Mouse (Mus musculus) embryonic facial prominence, embryonic 14.5 days (tissue): ENCODE data around the gene Ulk3. TPM values are rescaled to one million over a fixed set of nuclear protein-coding genes. Genes with fewer than 3 reads are reported as not detected.

Experiments
- ATAC-seq: fragments of 200-750 bp; cut with Nextera tagmentation; 2 replicates; pipeline ENCODE4 v1.8.0; 2017; ENCODE audit warnings: low read depth, moderate number of reproducible peaks, moderate TSS enrichment
- DNase-seq: peaks from one replicate; pipeline ENCODE4 v3.0.0-alpha.2; 2015; ENCODE audit warnings: low spot score
- H3K27ac ChIP-seq: fragments of 300-500 bp; sonication (generic); replicated peaks from 2 replicates; pipeline ENCODE4 v1.5.1; 2014; ENCODE audit warnings: low read depth, mild to moderate bottlenecking, low read length, moderate library complexity
- H3K27me3 ChIP-seq: fragments of 300-500 bp; sonication (generic); replicated peaks from 2 replicates; pipeline ENCODE4 v1.6.1; 2014; ENCODE audit warnings: low read length; ENCODE audit not compliant: control insufficient read depth, insufficient read depth
- H3K36me3 ChIP-seq: fragments of 300-500 bp; sonication (generic); 2 replicates; pipeline ENCODE4 v1.6.1; 2014; ENCODE audit warnings: low read length, mixed read lengths; ENCODE audit not compliant: control insufficient read depth, insufficient read depth
- H3K4me1 ChIP-seq: fragments of 300-500 bp; sonication (generic); 2 replicates; pipeline ENCODE4 v1.6.1; 2014; ENCODE audit warnings: antibody characterized with exemption, low read length; ENCODE audit not compliant: control insufficient read depth, insufficient read depth
- H3K4me2 ChIP-seq: fragments of 300-500 bp; sonication (generic); 2 replicates; pipeline ENCODE4 v1.6.1; 2014; ENCODE audit warnings: low read depth, mild to moderate bottlenecking, low read length, moderate library complexity, mixed read lengths
- H3K4me3 ChIP-seq: fragments of 300-500 bp; sonication (generic); 2 replicates; pipeline ENCODE4 v1.5.1; 2014; ENCODE audit warnings: low read depth, mild to moderate bottlenecking, low read length
- H3K9ac ChIP-seq: fragments of 300-500 bp; sonication (generic); 2 replicates; pipeline ENCODE4 v1.6.1; 2014; ENCODE audit warnings: low read depth, mild to moderate bottlenecking, low read length, moderate library complexity, mixed read lengths
- H3K9me3 ChIP-seq: fragments of 300-500 bp; sonication (generic); 2 replicates; pipeline ENCODE4 v1.6.1; 2016; ENCODE audit warnings: low read length; ENCODE audit not compliant: control insufficient read depth
- WGBS: fragments of 180-500 bp; shearing (Covaris S2); extraction: QIAGEN DNeasy Blood & Tissue Kit; methylation state at CpG from one replicate; pipeline ENCODE4 v1.1.7; 2014; 5-methylcytosine and 5-hydroxymethylcytosine counted together
- polyA plus RNA-seq: library from polyadenylated mRNA; unstranded; fragments of >200 nt; fragmentation: Nextera tagmentation; extraction: Ambion mirVana; gene quantifications from 2 replicates; pipeline ENCODE4 v1.2.1, GENCODE M21; 2014

Gene Ulk3
- polyA plus RNA-seq, 1 experiment from 2014 or later = 9.4 TPM

GRCm38 (mm10) chr9:57561711-57562099 lies 27.5 kb upstream of the Ulk3 start:
- H3K4me2 ChIP-seq = peak overlapping the region; percentile 71
- H3K4me1 ChIP-seq = peaks cover 35% of the 10 kb centered on the region
- DNase-seq (no peak), ATAC-seq (no peak)
- H3K27me3 ChIP-seq = no peaks in the 10 kb centered on the region
- WGBS = 77% methylated on average over 13 of the region's 13 CpGs
- peak overlapping the region; percentile 53; the same call in 1 of the 2 replicates for H3K27ac ChIP-seq
- H3K36me3 ChIP-seq = no peaks in the 10 kb centered on the region
- H3K9ac ChIP-seq = peak overlapping the region; percentile 74
- H3K4me3 ChIP-seq = peak overlapping the region; percentile 63
- H3K9me3 ChIP-seq = no peaks in the 10 kb centered on the region

GRCm38 (mm10) chr9:57562896-57563372 lies 26.3 kb upstream of the Ulk3 start:
- ATAC-seq (no peak), DNase-seq (peak; percentile 52)
- WGBS = 53% methylated on average over 4 of the region's 4 CpGs
- Histone ChIP-seq H3K36me3 (peaks cover 2% of the 10 kb centered on the region; the same call in 1 of the 2 replicates), H3K9ac (no peak overlapping the region), H3K4me2 (0 out of 2 replicates have a peak overlapping the region, but pooled peaks have one; percentile 7), H3K27me3 (no peaks in the 10 kb centered on the region), H3K4me1 (peaks cover 38% of the 10 kb centered on the region), H3K27ac (peak overlapping the region; percentile 44; the same call in 1 of the 2 replicates), H3K4me3 (no peak overlapping the region), H3K9me3 (no peaks in the 10 kb centered on the region)

GRCm38 (mm10) chr9:57564609-57565008 lies 24.6 kb upstream of the Ulk3 start:
- Histone ChIP-seq H3K9ac (no peak overlapping the region), H3K27me3 (no peaks in the 10 kb centered on the region)

GRCm38 (mm10) chr9:57565741-57566221 lies 23.5 kb upstream of the Ulk3 start:
- Histone ChIP-seq H3K4me1 (peaks cover 33% of the 10 kb centered on the region), H3K36me3 (peaks cover 22% of the 10 kb centered on the region), H3K9ac (0 out of 2 replicates have a peak overlapping the region, but pooled peaks have one; percentile 32), H3K4me3 (no peak overlapping the region), H3K4me2 (no peak overlapping the region), H3K27me3 (no peaks in the 10 kb centered on the region), H3K27ac (peak overlapping the region; percentile 74), H3K9me3 (no peaks in the 10 kb centered on the region)
- DNase-seq (peak; percentile 71), ATAC-seq (no peak)
- WGBS = 20% methylated on average over 8 of the region's 10 CpGs

More at GRCm38 (mm10) chr9:57564609-57565008, 24.6 kb upstream of the Ulk3 start:
- H3K4me3 ChIP-seq = no peak overlapping the region
- peaks cover 38% of the 10 kb centered on the region for H3K4me1 ChIP-seq
- ATAC-seq (no peak), DNase-seq (no peak)
- no peaks in the 10 kb centered on the region for H3K9me3 ChIP-seq
- no peak overlapping the region for H3K27ac ChIP-seq
- H3K36me3 ChIP-seq = peaks cover 18% of the 10 kb centered on the region
- 78% methylated on average over 6 of the region's 6 CpGs for WGBS
- no peak overlapping the region for H3K4me2 ChIP-seq

GRCm38 (mm10) chr9:57566846-57567245 lies 22.4 kb upstream of the Ulk3 start:
- DNase-seq (no peak), ATAC-seq (no peak)
- Histone ChIP-seq H3K4me2 (no peak overlapping the region), H3K36me3 (peaks cover 22% of the 10 kb centered on the region), H3K27me3 (no peaks in the 10 kb centered on the region), H3K27ac (peak overlapping the region; percentile 74; the same call in 1 of the 2 replicates), H3K9ac (no peak overlapping the region), H3K9me3 (no peaks in the 10 kb centered on the region), H3K4me3 (no peak overlapping the region), H3K4me1 (peaks cover 27% of the 10 kb centered on the region)
- WGBS = 62% methylated on average over 8 of the region's 8 CpGs

GRCm38 (mm10) chr9:57568500-57568899 lies 20.8 kb upstream of the Ulk3 start:
- peaks cover 17% of the 10 kb centered on the region for H3K4me1 ChIP-seq
- H3K36me3 ChIP-seq = peaks cover 22% of the 10 kb centered on the region
- no peaks in the 10 kb centered on the region for H3K27me3 ChIP-seq
- no peak for ATAC-seq
- H3K4me2 ChIP-seq = no peak overlapping the region
- no peak overlapping the region for H3K27ac ChIP-seq
- WGBS = 90% methylated on average over 6 of the region's 6 CpGs
- no peak overlapping the region for H3K4me3 ChIP-seq
- DNase-seq = no peak
- no peaks in the 10 kb centered on the region for H3K9me3 ChIP-seq
- H3K9ac ChIP-seq = no peak overlapping the region

GRCm38 (mm10) chr9:57574397-57574796 lies 14.9 kb upstream of the Ulk3 start:
- no peak for ATAC-seq
- Histone ChIP-seq H3K4me1 (no peaks in the 10 kb centered on the region), H3K9ac (no peak overlapping the region), H3K4me3 (no peak overlapping the region), H3K27ac (no peak overlapping the region), H3K9me3 (no peaks in the 10 kb centered on the region), H3K4me2 (no peak overlapping the region), H3K27me3 (no peaks in the 10 kb centered on the region), H3K36me3 (peaks cover 30% of the 10 kb centered on the region; the same call in 1 of the 2 replicates)
- DNase-seq = no peak

- 87% methylated on average over 3 of the region's 3 CpGs for WGBS
Measured at GRCm38 (mm10) chr9:57575577-57575976, 13.7 kb upstream of the Ulk3 start.

More at GRCm38 (mm10) chr9:57575577-57575976, 13.7 kb upstream of the Ulk3 start:
- no peak for ATAC-seq
- Histone ChIP-seq H3K27ac (no peak overlapping the region), H3K36me3 (peaks cover 34% of the 10 kb centered on the region), H3K4me1 (no peaks in the 10 kb centered on the region), H3K4me3 (no peak overlapping the region), H3K4me2 (no peak overlapping the region), H3K9me3 (no peaks in the 10 kb centered on the region), H3K27me3 (no peaks in the 10 kb centered on the region), H3K9ac (no peak overlapping the region)
- no peak for DNase-seq
